Mouse (Mus musculus): ENCODE measurements around the gene Ncbp3. TPM values are rescaled to one million over a fixed set of nuclear protein-coding genes. Genes with fewer than 3 reads are reported as not detected.

Gene Ncbp3
- total and polyA plus RNA-seq, 3 experiments = 8.4 to 9.3 TPM; not detected in 1

DNA sequence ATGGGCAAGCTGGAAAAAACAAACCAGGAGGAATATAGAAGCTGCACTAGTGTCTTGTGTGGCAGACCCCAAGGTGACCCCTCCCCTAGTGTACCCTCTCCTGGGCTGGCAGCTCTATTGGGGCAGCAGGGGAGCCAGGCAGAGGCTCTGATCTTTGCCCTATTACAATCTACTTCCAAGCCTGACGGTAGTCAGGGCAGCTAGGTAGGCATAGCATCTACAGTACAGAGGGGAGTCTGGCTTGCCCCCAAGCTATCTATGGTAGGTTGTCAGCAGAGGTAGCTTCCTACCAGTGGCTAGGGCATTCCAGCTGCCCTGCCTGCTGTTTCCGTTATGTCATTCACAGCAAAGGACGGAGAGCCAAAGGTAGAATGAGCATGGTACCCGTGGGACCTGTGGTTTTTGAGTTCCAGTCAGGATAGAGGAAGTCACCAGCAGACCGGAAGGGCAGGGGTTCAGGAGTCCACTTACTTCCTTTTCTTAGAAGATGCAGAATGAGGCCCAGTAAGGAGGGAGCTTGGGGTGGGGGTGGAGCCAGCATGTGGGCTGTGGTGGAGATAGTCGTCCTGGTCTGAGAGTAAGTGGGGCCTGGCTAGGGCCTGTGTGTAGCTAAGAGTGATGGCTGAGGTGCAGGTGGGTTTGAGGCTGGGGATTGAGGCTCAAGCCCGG is 23.2 kb upstream of the Ncbp3 start:
- H3K9me3 ChIP-seq (replicated peaks; ENCODE audit: insufficient read depth, low read length) = no peaks in the 10 kb centered on the region
- DNase-seq (ENCODE audit: low read depth, low spot score) = peak; percentile 92
- peak overlapping the region; percentile 30 for H3K27ac ChIP-seq (ENCODE audit: control insufficient read depth, low read depth, low read length)
- peak overlapping the region; percentile 46 for H3K9ac ChIP-seq (ENCODE audit: control insufficient read depth, low read depth, low read length, poor library complexity, severe bottlenecking)
- H3K36me3 ChIP-seq (ENCODE audit: control insufficient read depth in 1 of 2, insufficient read depth in 2 of 2, low read length in 2 of 2) = peaks cover 0 to 6% of the 10 kb centered on the region in 2 experiments; a peak in 2 of 4 replicates
- no peaks in the 10 kb centered on the region for H3K27me3 ChIP-seq (ENCODE audit: control insufficient read depth in 1 of 2, insufficient read depth in 2 of 2, low read length in 2 of 2)
- H3K4me3 ChIP-seq (ENCODE audit: control insufficient read depth in 1 of 2, insufficient read depth in 1 of 2, low read depth in 2 of 2, low read length in 2 of 2) = peak overlapping the region; percentile 14 to 30; a peak in 3 of 4 replicates
- H3K4me1 ChIP-seq (ENCODE audit: control insufficient read depth in 1 of 2, insufficient read depth in 2 of 2, low read length in 2 of 2) = peaks cover 2 to 16% of the 10 kb centered on the region in 2 experiments; a peak in 3 of 4 replicates
- H3K79me2 ChIP-seq (ENCODE audit: control insufficient read depth, insufficient read depth, low read length, poor library complexity) = no peaks in the 10 kb centered on the region
- TF ChIP-seq MYB (IDR thresholded peaks at IDR 0.05; ENCODE audit: low read depth, low read length) (no peak), KAT2A (conservative IDR thresholded peaks at IDR 0.05; ENCODE audit: low read depth, low read length) (no peak), POLR2A (IDR thresholded peaks at IDR 0.05; ENCODE audit: control insufficient read depth in 1 of 2, insufficient read depth in 1 of 2, low read depth in 1 of 2, low read length in 2 of 2, poor library complexity in 1 of 2) (peak; percentile 61 to 64; a peak in 3 of 4 replicates), TCF12 (IDR thresholded peaks at IDR 0.05; ENCODE audit: low read depth, low read length) (peak; percentile 16; the same call in 1 of the 2 replicates), CHD1 (IDR thresholded peaks at IDR 0.05; ENCODE audit: low read depth, low read length) (no peak), UBTF (IDR thresholded peaks at IDR 0.05; ENCODE audit: borderline replicate concordance, insufficient read depth, low read depth, low read length) (no peak), MAZ (IDR thresholded peaks at IDR 0.05; ENCODE audit: low read depth, low read length) (0 out of 2 replicates have a peak, but pooled peaks have one; percentile 47), BHLHE40 (IDR thresholded peaks at IDR 0.05; ENCODE audit: borderline replicate concordance, low read depth, low read length) (no peak), MYC (IDR thresholded peaks at IDR 0.05; ENCODE audit: low read depth, low read length) (peak; percentile 67; the same call in 1 of the 2 replicates), MAFK (IDR thresholded peaks at IDR 0.05; ENCODE audit: borderline replicate concordance, low read depth, low read length) (no peak), USF2 (IDR thresholded peaks at IDR 0.05; ENCODE audit: borderline replicate concordance in 1 of 2, insufficient read depth in 1 of 2, low read depth in 1 of 2, low read length in 2 of 2) (no peak), MAX (IDR thresholded peaks at IDR 0.05; ENCODE audit: low read length) (0 out of 2 replicates have a peak, but pooled peaks have one; percentile 49), ELF1 (IDR thresholded peaks at IDR 0.05; ENCODE audit: low read depth, low read length) (peak; percentile 70), ZC3H11A (IDR thresholded peaks at IDR 0.05; ENCODE audit: low read depth, low read length) (no peak), POLR2AphosphoS2 (IDR thresholded peaks at IDR 0.05; ENCODE audit: low read length) (no peak), NELFE (IDR thresholded peaks at IDR 0.05; ENCODE audit: low read depth, low read length) (peak; percentile 38; the same call in 1 of the 2 replicates), POLR2AphosphoS5 (IDR thresholded peaks at IDR 0.05; ENCODE audit: borderline replicate concordance, low read depth, low read length) (no peak), ZNF384 (IDR thresholded peaks at IDR 0.05; ENCODE audit: low read depth, low read length) (no peak), E2F4 (IDR thresholded peaks at IDR 0.05; ENCODE audit: borderline replicate concordance, low read depth, low read length) (no peak), TBP (IDR thresholded peaks at IDR 0.05; ENCODE audit: low read depth, low read length) (no peak), GATA1 (IDR thresholded peaks at IDR 0.05; ENCODE audit: low read depth, low read length) (no peak), JUND (IDR thresholded peaks at IDR 0.05; ENCODE audit: low read depth, low read length) (no peak), SIN3A (IDR thresholded peaks at IDR 0.05; ENCODE audit: low read length) (peak; percentile 66), EP300 (IDR thresholded peaks at IDR 0.05; ENCODE audit: low read depth in 1 of 2, low read length in 2 of 2) (peak; percentile 60 to 70), HCFC1 (IDR thresholded peaks at IDR 0.05; ENCODE audit: low read depth, low read length) (peak; percentile 50; the same call in 1 of the 2 replicates), ZMIZ1 (IDR thresholded peaks at IDR 0.05; ENCODE audit: low read depth, low read length) (no peak), ETS1 (IDR thresholded peaks at IDR 0.05; ENCODE audit: low read depth, low read length) (peak; percentile 52; the same call in 1 of the 2 replicates), MXI1 (IDR thresholded peaks at IDR 0.05; ENCODE audit: low read depth, low read length) (0 out of 2 replicates have a peak, but pooled peaks have one; percentile 40), TAL1 (IDR thresholded peaks at IDR 0.05; ENCODE audit: low read length) (no peak), MEF2A (IDR thresholded peaks at IDR 0.05; ENCODE audit: extremely low read depth, insufficient replicate concordance, low read depth, low read length, poor library complexity, severe bottlenecking) (no peak), ZKSCAN1 (IDR thresholded peaks at IDR 0.05; ENCODE audit: low read depth, low read length) (no peak), SMC3 (IDR thresholded peaks at IDR 0.05; ENCODE audit: low read depth, low read length) (no peak), CHD2 (IDR thresholded peaks at IDR 0.05; ENCODE audit: low read length) (no peak), USF1 (IDR thresholded peaks at IDR 0.05; ENCODE audit: low read depth, low read length) (0 out of 2 replicates have a peak, but pooled peaks have one; percentile 16), RAD21 (IDR thresholded peaks at IDR 0.05; ENCODE audit: low read depth, low read length) (no peak), RCOR1 (IDR thresholded peaks at IDR 0.05; ENCODE audit: low read depth, low read length) (peak; percentile 51; the same call in 1 of the 2 replicates)

Measured in MEL (cell line).